Mouse (Mus musculus) heart, embryonic 15.5 days (tissue): ENCODE results near the gene H2-Oa. TPM values are rescaled to one million over a fixed set of nuclear protein-coding genes. Genes with fewer than 3 reads are reported as not detected.
A peak's percentile ranks its signal among the peaks of the same experiment; 100 is the strongest.
"Not testable (repeated sequence)": the region's sequence is repeated elsewhere in the genome, so short reads cannot be mapped to it uniquely, and the experiment has no call there.

Source experiments
- ATAC-seq: fragments of 200-750 bp; cut with Nextera tagmentation; replicated peaks from 2 replicates; pipeline ENCODE4 v1.8.0; 2017; ENCODE audit warnings: low read depth, moderate TSS enrichment; ENCODE audit not compliant: insufficient number of reproducible peaks, insufficient read depth, low FRiP score
- H3K27ac ChIP-seq: fragments of 300-500 bp; sonication (generic); 2 replicates; pipeline ENCODE4 v1.5.1; 2015; ENCODE audit warnings: mild to moderate bottlenecking, inconsistent platforms
- H3K27me3 ChIP-seq: fragments of 300-500 bp; sonication (generic); 2 replicates; pipeline ENCODE4 v1.6.1; 2015; ENCODE audit warnings: inconsistent platforms
- H3K36me3 ChIP-seq: fragments of 300-500 bp; sonication (generic); 2 replicates; pipeline ENCODE4 v1.6.1; 2015; ENCODE audit warnings: mild to moderate bottlenecking, inconsistent platforms
- H3K4me1 ChIP-seq: fragments of 300-500 bp; sonication (generic); replicated peaks from 2 replicates; pipeline ENCODE4 v1.6.1; 2015; ENCODE audit warnings: inconsistent platforms
- H3K4me2 ChIP-seq: fragments of 300-500 bp; sonication (generic); 2 replicates; pipeline ENCODE4 v1.6.1; 2015; ENCODE audit warnings: inconsistent platforms, mild to moderate bottlenecking, moderate library complexity
- H3K4me3 ChIP-seq: fragments of 300-500 bp; sonication (generic); 2 replicates; pipeline ENCODE4 v1.5.1; 2015; ENCODE audit warnings: mild to moderate bottlenecking, inconsistent platforms
- H3K9ac ChIP-seq: fragments of 300-500 bp; sonication (generic); 2 replicates; pipeline ENCODE4 v1.6.1; 2015; ENCODE audit warnings: mild to moderate bottlenecking, inconsistent platforms
- H3K9me3 ChIP-seq: fragments of 300-500 bp; sonication (generic); replicated peaks from 2 replicates; pipeline ENCODE4 v1.6.1; 2016; ENCODE audit warnings: inconsistent platforms
- WGBS: fragments of 180-500 bp; shearing (Covaris S2); methylation state at CpG from one replicate; pipeline ENCODE4 v1.1.7; 2015; ENCODE audit warnings: mixed read lengths; 5-methylcytosine and 5-hydroxymethylcytosine counted together
- polyA plus RNA-seq: library from polyadenylated mRNA; unstranded; fragments of >200 nt; fragmentation: Nextera tagmentation; extraction: Ambion mirVana; gene quantifications from 2 replicates; pipeline ENCODE4 v1.2.1, GENCODE M21; 2015

Gene H2-Oa
- polyA plus RNA-seq, 1 experiment from 2014 or later = 0.29 TPM

DNA sequence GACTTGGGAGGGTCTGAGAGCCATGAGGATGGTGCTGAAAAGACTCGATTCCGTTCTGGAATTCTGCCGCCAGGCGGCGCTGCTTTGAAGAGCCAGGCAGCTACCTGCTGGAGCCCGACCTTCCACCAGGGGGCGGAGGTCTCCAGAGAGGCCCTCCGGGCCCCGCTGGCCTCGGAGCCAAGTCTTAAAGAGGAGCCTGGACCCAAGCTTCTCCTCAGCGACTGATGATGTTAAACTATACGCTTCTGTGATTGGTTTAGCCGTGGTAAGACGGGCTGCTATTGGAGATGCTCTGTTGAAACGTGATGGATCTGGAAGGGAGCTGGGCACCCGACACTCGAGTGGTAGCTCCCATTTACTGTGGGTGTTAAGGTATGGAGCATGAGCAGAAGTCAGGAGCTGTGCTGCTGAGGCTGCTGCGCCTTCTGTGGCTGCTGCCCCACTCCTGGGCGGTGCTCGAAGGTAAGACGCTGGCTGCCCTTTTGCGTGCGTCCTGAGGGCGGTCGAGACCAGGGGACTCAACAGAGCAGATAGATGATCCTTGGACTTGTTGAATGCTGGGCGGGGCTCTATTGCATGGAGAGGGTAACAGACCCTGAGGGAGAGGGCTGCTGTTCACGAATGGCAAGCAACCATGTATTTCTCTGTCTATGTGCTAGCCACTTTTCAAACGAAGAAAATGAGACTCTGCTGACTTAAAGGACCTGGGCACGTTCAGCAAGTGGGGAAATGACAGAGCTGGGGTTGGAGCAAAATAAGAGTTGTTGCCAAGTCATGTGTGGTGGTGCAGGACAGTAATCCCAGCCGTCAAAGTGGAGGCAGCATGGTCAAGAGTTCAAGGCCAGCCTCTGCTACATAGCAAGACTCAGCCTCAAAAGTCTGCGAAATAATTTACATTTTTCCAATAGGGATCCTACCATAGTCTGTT is 43.4 kb downstream of the H2-Oa start:
- ATAC-seq = peak; percentile 95
- Histone ChIP-seq H3K27ac (no peak overlapping the region), H3K27me3 (peaks cover 46% of the 10 kb centered on the region), H3K9ac (peak overlapping the region; percentile 42), H3K9me3 (no peaks in the 10 kb centered on the region), H3K4me3 (peak overlapping the region; percentile 47), H3K4me2 (peak overlapping the region; percentile 83), H3K36me3 (no peaks in the 10 kb centered on the region), H3K4me1 (peaks cover 19% of the 10 kb centered on the region)
- 5% methylated on average over 31 of the region's 31 CpGs for WGBS

DNA sequence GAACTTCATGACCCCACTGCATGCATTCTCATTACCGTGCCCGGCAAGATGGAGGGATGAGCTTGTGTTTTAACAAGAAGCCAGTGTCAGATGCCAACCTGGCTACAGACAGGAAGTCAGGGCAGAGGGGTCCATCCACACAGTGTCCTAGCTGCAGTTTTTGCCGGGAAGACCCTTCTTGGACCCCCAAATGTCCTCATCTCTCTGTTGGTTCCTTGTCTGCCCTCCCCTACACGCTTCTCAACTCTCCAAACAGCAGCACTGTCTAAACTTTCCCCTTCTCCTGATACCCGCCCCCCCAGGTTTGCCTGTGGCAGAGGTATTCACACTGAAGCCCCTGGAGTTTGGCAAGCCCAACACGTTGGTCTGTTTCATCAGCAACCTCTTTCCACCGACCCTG is 45.5 kb downstream of the H2-Oa start:
- H3K4me1 ChIP-seq = peaks cover 19% of the 10 kb centered on the region
- H3K4me3 ChIP-seq = no peak overlapping the region
- no peaks in the 10 kb centered on the region for H3K9me3 ChIP-seq
- ATAC-seq = no peak
- H3K4me2 ChIP-seq = no peak overlapping the region
- H3K27ac ChIP-seq = no peak overlapping the region
- H3K36me3 ChIP-seq = no peaks in the 10 kb centered on the region
- 67% methylated on average over 7 of the region's 7 CpGs for WGBS
- H3K27me3 ChIP-seq = peaks cover 59% of the 10 kb centered on the region
- H3K9ac ChIP-seq = no peak overlapping the region

- no peak for ATAC-seq
- H3K4me3 ChIP-seq = no peak overlapping the region
- no peak overlapping the region for H3K27ac ChIP-seq
- no peak overlapping the region for H3K9ac ChIP-seq
- no peaks in the 10 kb centered on the region for H3K36me3 ChIP-seq
- H3K9me3 ChIP-seq = no peaks in the 10 kb centered on the region
- 74% methylated on average over 7 of the region's 7 CpGs for WGBS
- peaks cover 59% of the 10 kb centered on the region for H3K27me3 ChIP-seq
- peaks cover 19% of the 10 kb centered on the region for H3K4me1 ChIP-seq
- H3K4me2 ChIP-seq = no peak overlapping the region
Observed at GRCm38 (mm10) chr17:34138655-34139054, 46.5 kb downstream of the H2-Oa start.

GRCm38 (mm10) chr17:34139416-34139815 is 47.3 kb downstream of the H2-Oa start:
- Histone ChIP-seq H3K27ac (no peak overlapping the region), H3K4me3 (peak overlapping the region; percentile 42), H3K4me2 (peak overlapping the region; percentile 75), H3K36me3 (no peaks in the 10 kb centered on the region), H3K4me1 (peaks cover 19% of the 10 kb centered on the region), H3K9ac (peak overlapping the region; percentile 25; the same call in 1 of the 2 replicates), H3K27me3 (peaks cover 59% of the 10 kb centered on the region), H3K9me3 (no peaks in the 10 kb centered on the region)
- WGBS = 12% methylated on average over 16 of the region's 16 CpGs
- ATAC-seq = no peak

DNA sequence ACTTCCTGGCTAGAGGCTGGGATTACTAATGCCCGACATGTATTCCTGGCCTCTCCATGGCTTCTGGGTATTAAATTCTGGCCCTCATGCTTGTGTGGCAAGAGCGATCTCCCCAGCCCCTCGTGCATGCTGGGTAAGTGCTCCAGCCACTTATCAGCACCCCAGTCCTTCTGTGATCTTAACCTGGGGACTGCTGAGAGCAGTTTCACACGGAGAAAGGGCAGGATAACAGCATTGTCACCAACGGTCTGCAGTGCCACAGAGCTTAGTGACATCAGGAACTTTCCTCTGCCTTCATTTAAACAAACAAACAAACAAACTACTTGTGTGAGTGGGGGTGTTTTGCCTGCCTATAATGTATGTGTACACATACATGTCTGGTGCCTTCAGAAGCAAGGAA is 48.1 kb downstream of the H2-Oa start:
- Histone ChIP-seq H3K9me3 (no peaks in the 10 kb centered on the region), H3K4me2 (peak overlapping the region; percentile 75), H3K27me3 (peaks cover 61% of the 10 kb centered on the region), H3K9ac (no peak overlapping the region), H3K4me3 (peak overlapping the region; percentile 42), H3K36me3 (no peaks in the 10 kb centered on the region), H3K4me1 (peaks cover 19% of the 10 kb centered on the region), H3K27ac (no peak overlapping the region)
- 5% methylated on average over 5 of the region's 5 CpGs for WGBS
- no peak for ATAC-seq

DNA sequence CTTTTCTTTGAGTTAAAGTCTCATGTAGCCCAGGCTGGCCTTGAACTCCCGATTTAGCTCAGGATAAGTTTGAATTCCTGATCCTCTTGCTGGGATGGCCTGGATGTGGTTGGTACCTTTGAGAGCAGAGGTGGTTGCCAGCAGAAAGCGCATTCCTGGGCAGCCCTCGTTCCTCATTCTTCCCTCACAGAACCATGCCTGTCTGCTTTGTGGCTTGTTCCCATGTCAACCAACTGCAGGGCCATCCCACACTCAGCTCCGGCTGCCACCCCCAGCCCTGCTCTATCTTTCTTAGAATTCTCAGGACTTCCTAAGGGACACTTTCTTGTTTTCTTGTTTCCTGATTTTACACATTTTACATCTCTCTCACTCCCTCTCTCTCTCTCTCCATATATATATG is 49.3 kb downstream of the H2-Oa start:
- 51% methylated on average over 4 of the region's 4 CpGs for WGBS
- H3K27me3 ChIP-seq = peaks cover 57% of the 10 kb centered on the region
- H3K9me3 ChIP-seq = no peaks in the 10 kb centered on the region
- H3K4me3 ChIP-seq = no peak overlapping the region
- H3K9ac ChIP-seq = no peak overlapping the region
- no peak overlapping the region for H3K4me2 ChIP-seq
- no peak overlapping the region for H3K27ac ChIP-seq
- H3K4me1 ChIP-seq = peaks cover 14% of the 10 kb centered on the region
- H3K36me3 ChIP-seq = no peaks in the 10 kb centered on the region
- no peak for ATAC-seq

DNA sequence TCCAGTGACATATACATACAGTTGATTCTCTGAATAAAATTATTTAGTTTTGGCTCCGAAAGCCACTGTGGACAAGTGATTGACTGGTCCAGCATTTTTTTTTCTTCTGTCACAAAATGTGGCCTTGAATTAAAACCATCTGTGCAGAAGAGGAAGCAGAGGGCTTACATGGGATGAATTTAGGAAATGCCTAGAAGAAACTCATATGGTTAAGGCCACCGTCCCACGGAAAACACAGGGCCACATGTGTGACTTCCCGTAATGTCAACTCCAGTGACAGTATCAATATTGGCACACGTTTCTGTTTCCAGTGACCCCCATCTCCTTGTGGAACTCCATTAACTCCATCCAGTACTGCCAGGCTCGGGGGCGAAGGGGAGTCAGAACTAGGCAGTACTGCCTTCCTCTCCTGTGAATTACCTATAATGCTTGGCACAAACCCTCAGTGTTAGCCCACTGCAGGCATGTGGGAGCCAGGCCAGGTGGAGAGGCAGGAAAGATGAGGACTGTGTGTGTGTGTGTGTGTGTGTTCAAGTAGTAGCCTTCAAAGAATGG is 50.4 kb downstream of the H2-Oa start:
- no peak overlapping the region for H3K9ac ChIP-seq
- H3K4me1 ChIP-seq = peaks cover 14% of the 10 kb centered on the region
- no peak overlapping the region for H3K4me3 ChIP-seq
- peaks cover 48% of the 10 kb centered on the region for H3K27me3 ChIP-seq
- ATAC-seq = no peak
- WGBS = 60% methylated on average over 7 of the region's 7 CpGs
- H3K27ac ChIP-seq = peak overlapping the region; percentile 5; the same call in 1 of the 2 replicates
- no peaks in the 10 kb centered on the region for H3K36me3 ChIP-seq
- no peak overlapping the region for H3K4me2 ChIP-seq
- H3K9me3 ChIP-seq = no peaks in the 10 kb centered on the region

GRCm38 (mm10) chr17:34143033-34143432 is 50.9 kb downstream of the H2-Oa start, which contains the start of gene H2-DMb2:
Gene H2-DMb2, plus strand, starts transcription at chr17:34143307.
- Histone ChIP-seq H3K4me1 (peaks cover 14% of the 10 kb centered on the region), H3K27me3 (peaks cover 47% of the 10 kb centered on the region), H3K27ac (peak within 1 kb of the TSS; percentile 5; the same call in 1 of the 2 replicates), H3K4me3 (no peak within 1 kb of the TSS), H3K9me3 (no peaks in the 10 kb centered on the region), H3K4me2 (no peak within 1 kb of the TSS), H3K36me3 (no peaks in the 10 kb centered on the region), H3K9ac (no peak within 1 kb of the TSS)
- 34% methylated on average over 7 of the region's 7 CpGs for whole genome bisulfite sequencing
- ATAC-seq = peak; percentile 41; the same call in 1 of the 2 replicates

- H3K9ac ChIP-seq = no peak overlapping the region
- peaks cover 43% of the 10 kb centered on the region for H3K27me3 ChIP-seq
- no peak overlapping the region for H3K4me2 ChIP-seq
- H3K4me3 ChIP-seq = no peak overlapping the region
- WGBS = 60% methylated on average over 5 of the region's 5 CpGs
- ATAC-seq = no peak
- no peak overlapping the region for H3K27ac ChIP-seq
- no peaks in the 10 kb centered on the region for H3K9me3 ChIP-seq
- H3K4me1 ChIP-seq = peaks cover 14% of the 10 kb centered on the region
- H3K36me3 ChIP-seq = no peaks in the 10 kb centered on the region
Observed at GRCm38 (mm10) chr17:34143461-34143860, 51.3 kb downstream of the H2-Oa start.

DNA sequence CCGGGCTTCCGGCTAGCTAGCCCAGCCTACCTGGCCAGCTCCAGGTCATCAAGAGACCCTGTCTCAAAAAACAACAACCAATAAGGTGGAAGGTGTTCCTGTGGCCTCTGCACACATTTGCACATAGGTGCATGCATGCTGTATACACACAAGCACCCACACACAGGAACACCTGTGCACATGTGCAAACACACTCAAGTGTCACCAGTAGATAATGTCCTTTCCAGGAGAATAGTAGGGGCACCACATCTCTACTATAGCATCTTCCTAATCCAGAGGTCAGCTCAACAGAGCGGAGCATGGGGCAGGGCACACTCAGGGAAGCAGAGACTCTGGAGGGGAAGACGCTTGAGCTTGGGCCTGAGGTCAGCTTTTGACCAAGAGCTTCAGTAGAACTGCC is 52.1 kb downstream of the H2-Oa start:
- 84% methylated on average over 4 of the region's 4 CpGs for WGBS
- not testable (repeated sequence) for H3K27ac ChIP-seq, H3K4me3 ChIP-seq, H3K9ac ChIP-seq, H3K4me2 ChIP-seq, H3K9me3 ChIP-seq, ATAC-seq, H3K36me3 ChIP-seq
- Histone ChIP-seq H3K4me1 (peaks cover 11% of the 10 kb centered on the region), H3K27me3 (peaks cover 35% of the 10 kb centered on the region)
